Mouse (Mus musculus) kidney, embryonic 16.5 days (tissue): ENCODE measurements around the gene Iqce. TPM values are rescaled to one million over a fixed set of nuclear protein-coding genes. Genes with fewer than 3 reads are reported as not detected.

Experiments used
- ATAC-seq: fragments of 200-750 bp; cut with Nextera tagmentation; 2 replicates; pipeline ENCODE4 v1.8.0; 2017; ENCODE audit warnings: moderate TSS enrichment; ENCODE audit not compliant: low FRiP score, low TSS enrichment
- H3K27ac ChIP-seq: fragments of 300-500 bp; sonication (generic); 2 replicates; pipeline ENCODE4 v1.5.1; 2014; ENCODE audit warnings: low read length
- H3K27me3 ChIP-seq: fragments of 300-500 bp; sonication (generic); 2 replicates; pipeline ENCODE4 v1.6.1; 2014; ENCODE audit warnings: low read length, control low read depth, mixed read lengths; ENCODE audit not compliant: insufficient read depth
- H3K36me3 ChIP-seq: fragments of 300-500 bp; sonication (generic); 2 replicates; pipeline ENCODE4 v1.6.1; 2014; ENCODE audit warnings: low read length, control low read depth, mixed read lengths; ENCODE audit not compliant: insufficient read depth
- H3K4me1 ChIP-seq: fragments of 300-500 bp; sonication (generic); 2 replicates; pipeline ENCODE4 v1.6.1; 2014; ENCODE audit warnings: low read length, control low read depth, mixed read lengths; ENCODE audit not compliant: insufficient read depth
- H3K4me2 ChIP-seq: fragments of 300-500 bp; sonication (generic); replicated peaks from 2 replicates; pipeline ENCODE4 v1.6.1; 2014; ENCODE audit warnings: low read depth, low read length
- H3K4me3 ChIP-seq: fragments of 300-500 bp; sonication (generic); 2 replicates; pipeline ENCODE4 v1.5.1; 2014; ENCODE audit warnings: mild to moderate bottlenecking, low read length
- H3K9ac ChIP-seq: fragments of 300-500 bp; sonication (generic); replicated peaks from 2 replicates; pipeline ENCODE4 v1.6.1; 2014; ENCODE audit warnings: low read length
- H3K9me3 ChIP-seq: fragments of 300-500 bp; sonication (generic); 2 replicates; pipeline ENCODE4 v1.6.1; 2016; ENCODE audit warnings: low read length, control low read depth
- WGBS: fragments of 180-500 bp; shearing (Covaris S2); extraction: QIAGEN DNeasy Blood & Tissue Kit; methylation state at CpG from one replicate; pipeline ENCODE4 v1.1.7; 2014; 5-methylcytosine and 5-hydroxymethylcytosine counted together
- polyA plus RNA-seq: library from polyadenylated mRNA; unstranded; fragments of >200 nt; fragmentation: Nextera tagmentation; extraction: Ambion mirVana; gene quantifications from 2 replicates; pipeline ENCODE4 v1.2.1, GENCODE M21; 2015

The Iqce gene
- polyA plus RNA-seq, 1 experiment from 2014 or later = 26.0 TPM

- Histone ChIP-seq H3K4me1 (no peaks in the 10 kb centered on the region), H3K4me2 (no peak overlapping the region), H3K9ac (no peak overlapping the region), H3K4me3 (no peak overlapping the region), H3K9me3 (no peaks in the 10 kb centered on the region), H3K27me3 (no peaks in the 10 kb centered on the region), H3K36me3 (peaks cover 60% of the 10 kb centered on the region), H3K27ac (no peak overlapping the region)
- ATAC-seq = no peak
- 93% methylated on average over 26 of the region's 26 CpGs for WGBS
Observed at GRCm38 (mm10) chr5:140634798-140635722, 67.1 kb downstream of the Iqce start.

GRCm38 (mm10) chr5:140633432-140633831 lies 68.7 kb downstream of the Iqce start:
- Histone ChIP-seq H3K9ac (no peak overlapping the region), H3K36me3 (peaks cover 75% of the 10 kb centered on the region), H3K4me2 (no peak overlapping the region), H3K9me3 (0 out of 2 replicates have a peak, but pooled peaks cover 2% of the 10 kb centered on the region), H3K4me1 (no peaks in the 10 kb centered on the region), H3K4me3 (no peak overlapping the region), H3K27ac (no peak overlapping the region), H3K27me3 (no peaks in the 10 kb centered on the region)
- no peak for ATAC-seq
- 91% methylated on average over 7 of the region's 7 CpGs for WGBS

- Histone ChIP-seq H3K4me2 (no peak overlapping the region), H3K27me3 (no peaks in the 10 kb centered on the region), H3K36me3 (peaks cover 82% of the 10 kb centered on the region), H3K9me3 (0 out of 2 replicates have a peak, but pooled peaks cover 5% of the 10 kb centered on the region), H3K4me3 (no peak overlapping the region), H3K4me1 (no peaks in the 10 kb centered on the region), H3K27ac (no peak overlapping the region), H3K9ac (no peak overlapping the region)
- 90% methylated on average over 9 of the region's 9 CpGs for WGBS
- ATAC-seq = no peak
Observed at GRCm38 (mm10) chr5:140628995-140629394, 73.2 kb downstream of the Iqce start.

- Histone ChIP-seq H3K4me1 (no peaks in the 10 kb centered on the region), H3K4me3 (no peak overlapping the region), H3K27ac (no peak overlapping the region), H3K36me3 (peaks cover 89% of the 10 kb centered on the region), H3K9me3 (0 out of 2 replicates have a peak, but pooled peaks cover 5% of the 10 kb centered on the region), H3K27me3 (no peaks in the 10 kb centered on the region), H3K4me2 (no peak overlapping the region), H3K9ac (no peak overlapping the region)
- WGBS = 87% methylated on average over 5 of the region's 5 CpGs
- no peak for ATAC-seq
Observed at GRCm38 (mm10) chr5:140627580-140627979, 74.6 kb downstream of the Iqce start.

GRCm38 (mm10) chr5:140624961-140625360 lies 77.2 kb downstream of the Iqce start:
- H3K9me3 ChIP-seq = 0 out of 2 replicates have a peak, but pooled peaks cover 5% of the 10 kb centered on the region
- H3K4me2 ChIP-seq = no peak overlapping the region
- WGBS = 91% methylated on average over 13 of the region's 13 CpGs
- no peak overlapping the region for H3K4me3 ChIP-seq
- H3K27me3 ChIP-seq = no peaks in the 10 kb centered on the region
- H3K4me1 ChIP-seq = peaks cover 7% of the 10 kb centered on the region; the same call in 1 of the 2 replicates
- no peak for ATAC-seq
- no peak overlapping the region for H3K27ac ChIP-seq
- peaks cover 72% of the 10 kb centered on the region for H3K36me3 ChIP-seq
- H3K9ac ChIP-seq = no peak overlapping the region

- Histone ChIP-seq H3K36me3 (peaks cover 65% of the 10 kb centered on the region), H3K27me3 (no peaks in the 10 kb centered on the region), H3K9ac (no peak overlapping the region), H3K9me3 (0 out of 2 replicates have a peak, but pooled peaks cover 5% of the 10 kb centered on the region), H3K27ac (no peak overlapping the region), H3K4me2 (no peak overlapping the region), H3K4me3 (no peak overlapping the region), H3K4me1 (peaks cover 7% of the 10 kb centered on the region; the same call in 1 of the 2 replicates)
- no peak for ATAC-seq
- 91% methylated on average over 5 of the region's 5 CpGs for WGBS
Observed at GRCm38 (mm10) chr5:140624238-140624637, 77.9 kb downstream of the Iqce start.

GRCm38 (mm10) chr5:140623791-140624190 lies 78.4 kb downstream of the Iqce start:
- WGBS = 66% methylated on average over 4 of the region's 4 CpGs
- H3K36me3 ChIP-seq = peaks cover 61% of the 10 kb centered on the region
- H3K4me1 ChIP-seq = peaks cover 7% of the 10 kb centered on the region; the same call in 1 of the 2 replicates

GRCm38 (mm10) chr5:140622978-140623670 lies 79.1 kb downstream of the Iqce start:
- Histone ChIP-seq H3K4me2 (no peak overlapping the region), H3K36me3 (peaks cover 54% of the 10 kb centered on the region), H3K27me3 (no peaks in the 10 kb centered on the region), H3K9me3 (0 out of 2 replicates have a peak, but pooled peaks cover under 1% of the 10 kb centered on the region), H3K4me1 (peaks cover 7% of the 10 kb centered on the region; the same call in 1 of the 2 replicates), H3K27ac (no peak overlapping the region), H3K4me3 (no peak overlapping the region), H3K9ac (no peak overlapping the region)
- WGBS = 93% methylated on average over 23 of the region's 23 CpGs
- ATAC-seq = no peak

More at GRCm38 (mm10) chr5:140623791-140624190, 78.4 kb downstream of the Iqce start:
- H3K27ac ChIP-seq = no peak overlapping the region
- H3K4me2 ChIP-seq = no peak overlapping the region
- H3K9ac ChIP-seq = no peak overlapping the region
- no peak overlapping the region for H3K4me3 ChIP-seq
- 0 out of 2 replicates have a peak, but pooled peaks cover 5% of the 10 kb centered on the region for H3K9me3 ChIP-seq
- no peaks in the 10 kb centered on the region for H3K27me3 ChIP-seq
- no peak for ATAC-seq

GRCm38 (mm10) chr5:140621517-140621916 lies 80.7 kb downstream of the Iqce start:
- WGBS = 55% methylated on average over 10 of the region's 10 CpGs
- Histone ChIP-seq H3K9me3 (no peaks in the 10 kb centered on the region), H3K27me3 (no peaks in the 10 kb centered on the region), H3K4me1 (peaks cover 7% of the 10 kb centered on the region; the same call in 1 of the 2 replicates), H3K9ac (no peak overlapping the region), H3K27ac (no peak overlapping the region), H3K4me2 (no peak overlapping the region), H3K36me3 (peaks cover 38% of the 10 kb centered on the region), H3K4me3 (no peak overlapping the region)
- no peak for ATAC-seq
